In genomic region chr14:60378566-60379322, GRCm38 (mm10) we compare ENCODE assay signal across 10 mouse cellular contexts. TPM values are rescaled to one million over a fixed set of nuclear protein-coding genes. Genes with fewer than 3 reads are reported as not detected.
DNase-seq lines count a peak whose midpoint lies in the region; ATAC-seq and TF ChIP-seq lines count a peak whose summit lies in the region.
"Had no signal": no experiment of that assay in that cellular context is flagged by ENCODE, and none has a peak within 500 bp of the region (broad histone marks: within the 10 kb centered on the region; RNA-seq: fewer than 3 reads in every experiment).

No protein-coding gene starts in this region.

- H3K9me3 ChIP-seq in forebrain, embryonic 15.5 days: no peaks in the 10 kb centered on the region
- no peaks in the 10 kb centered on the region for H3K9me3 ChIP-seq in intestine, embryonic 16.5 days (ENCODE audit: control insufficient read depth, low read length)
- H3K9me3 ChIP-seq in limb, embryonic 13.5 days: no peaks in the 10 kb centered on the region
- no peaks in the 10 kb centered on the region for H3K9me3 ChIP-seq in midbrain, postnatal 0 days (ENCODE audit: low read length)

- DNase-seq in layer of hippocampus, adult 11-12 months (ENCODE audit: low spot score): peak; percentile 58
- no peak for DNase-seq in layer of hippocampus, adult 9-10 months (ENCODE audit: low spot score)
- peak; percentile 80 for DNase-seq in cerebellum, adult 11-12 months
- DNase-seq in midbrain, postnatal 0 days (ENCODE audit: low spot score): peak; percentile 58
- peak; percentile 26 for DNase-seq in yolk sac, embryonic 10.5 days (ENCODE audit: low spot score)

- H3K27ac ChIP-seq in forebrain, embryonic 15.5 days (replicated peaks): peak overlapping the region; percentile 98
- no peak overlapping the region for H3K27ac ChIP-seq in intestine, embryonic 16.5 days (ENCODE audit: low read length)
- H3K27ac ChIP-seq in limb, embryonic 13.5 days: no peak overlapping the region
- peak overlapping the region; percentile 96 for H3K27ac ChIP-seq in midbrain, postnatal 0 days (ENCODE audit: low read depth, low read length)
- H3K27ac ChIP-seq: macrophage had no signal

- peak overlapping the region; percentile 99 for H3K9ac ChIP-seq in forebrain, embryonic 15.5 days (replicated peaks)
- peak overlapping the region; percentile 62 for H3K9ac ChIP-seq in intestine, embryonic 16.5 days (ENCODE audit: low read depth, low read length)
- peak overlapping the region; percentile 74 for H3K9ac ChIP-seq in limb, embryonic 13.5 days
- H3K9ac ChIP-seq in midbrain, postnatal 0 days (replicated peaks; ENCODE audit: low read length, poor library complexity, severe bottlenecking): peak overlapping the region; percentile 87

- H3K4me3 ChIP-seq in forebrain, embryonic 15.5 days: peak overlapping the region; percentile 86
- peak overlapping the region; percentile 57 for H3K4me3 ChIP-seq in intestine, embryonic 16.5 days (ENCODE audit: low read length)
- peak overlapping the region; percentile 62 for H3K4me3 ChIP-seq in limb, embryonic 13.5 days
- H3K4me3 ChIP-seq in midbrain, postnatal 0 days (ENCODE audit: low read depth, low read length): peak overlapping the region; percentile 80

- H3K36me3 ChIP-seq in forebrain, embryonic 15.5 days: no peaks in the 10 kb centered on the region
- no peaks in the 10 kb centered on the region for H3K36me3 ChIP-seq in intestine, embryonic 16.5 days (ENCODE audit: control insufficient read depth, insufficient read depth, low read length)
- H3K36me3 ChIP-seq in limb, embryonic 13.5 days: no peaks in the 10 kb centered on the region
- H3K36me3 ChIP-seq in midbrain, postnatal 0 days (ENCODE audit: insufficient read depth, low read length): no peaks in the 10 kb centered on the region
- H3K36me3 ChIP-seq: G1E had no signal

- H3K4me1 ChIP-seq in forebrain, embryonic 15.5 days: peaks cover 51% of the 10 kb centered on the region
- 0 out of 2 replicates have a peak, but pooled peaks cover 2% of the 10 kb centered on the region for H3K4me1 ChIP-seq in intestine, embryonic 16.5 days (ENCODE audit: control insufficient read depth, insufficient read depth, low read length)
- H3K4me1 ChIP-seq in limb, embryonic 13.5 days: peaks cover 13% of the 10 kb centered on the region
- H3K4me1 ChIP-seq in midbrain, postnatal 0 days (ENCODE audit: insufficient read depth, low read length): peaks cover 19% of the 10 kb centered on the region

- ATAC-seq in forebrain, embryonic 15.5 days (replicated peaks): peak; percentile 65
- ATAC-seq in intestine, embryonic 16.5 days: peak; percentile 70
- ATAC-seq in limb, embryonic 13.5 days (ENCODE audit: low FRiP score, low read depth): peak; percentile 62; the same call in 1 of the 2 replicates
- peak; percentile 66 for ATAC-seq in midbrain, postnatal 0 days (ENCODE audit: low FRiP score)

- WGBS in forebrain, embryonic 15.5 days: under 1% methylated on average over 77 of the region's 77 CpGs
- WGBS in intestine, embryonic 16.5 days: under 1% methylated on average over 63 of the region's 77 CpGs
- under 1% methylated on average over 75 of the region's 77 CpGs for WGBS in limb, embryonic 13.5 days
- WGBS in midbrain, postnatal 0 days: under 1% methylated on average over 73 of the region's 77 CpGs

- H3K27me3 ChIP-seq in forebrain, embryonic 15.5 days: no peaks in the 10 kb centered on the region
- peaks cover 8% of the 10 kb centered on the region for H3K27me3 ChIP-seq in intestine, embryonic 16.5 days (replicated peaks; ENCODE audit: control insufficient read depth, insufficient read depth, low read length)
- H3K27me3 ChIP-seq in limb, embryonic 13.5 days: peaks cover 34% of the 10 kb centered on the region
- no peaks in the 10 kb centered on the region for H3K27me3 ChIP-seq in midbrain, postnatal 0 days (ENCODE audit: insufficient read depth, low read length)

- 0 out of 2 replicates have a peak, but pooled peaks have one; percentile 1 for TF ChIP-seq CTCF in midbrain, postnatal 0 days (IDR thresholded peaks at IDR 0.05)

- H3K4me2 ChIP-seq in forebrain, embryonic 15.5 days (replicated peaks): peak overlapping the region; percentile 92
- H3K4me2 ChIP-seq in intestine, embryonic 16.5 days (ENCODE audit: low read depth, low read length): peak overlapping the region; percentile 98
- H3K4me2 ChIP-seq in limb, embryonic 13.5 days (replicated peaks): peak overlapping the region; percentile 94
- H3K4me2 ChIP-seq in midbrain, postnatal 0 days (ENCODE audit: low read depth, low read length, poor library complexity, severe bottlenecking): peak overlapping the region; percentile 92

RNA-seq across cellular contexts. Expression of gene Amer2, which starts 5.7 kb away (rescaled TPM):
- 51.1 and 54.6 TPM in 2 replicates for polyA plus RNA-seq in forebrain, embryonic 15.5 days (2015; fragmentation: Nextera tagmentation; extraction: Ambion mirVana)
- polyA plus RNA-seq in intestine, embryonic 16.5 days (2015; fragmentation: Nextera tagmentation; extraction: Ambion mirVana): 0.56 and 0.64 TPM in 2 replicates
- polyA plus RNA-seq in limb, embryonic 13.5 days (2015; fragmentation: Nextera tagmentation; extraction: Ambion mirVana): 1.8 and 2.3 TPM in 2 replicates
- 28.3 TPM in 2 replicates for total RNA-seq in midbrain, postnatal 0 days (2014; rRNA removed)
- polyA plus RNA-seq in midbrain, postnatal 0 days (2015; fragmentation: Nextera tagmentation; extraction: Ambion mirVana): 13.7 and 18.3 TPM in 2 replicates
- polyA plus RNA-seq: G1E, macrophage had no signal

Comparison
In these comparisons a context has a peak if more than half of its experiments do, and no peak if none do; other contexts are left out.
1. H3K27ac ChIP-seq: peak in forebrain, embryonic 15.5 days (single experiment) and midbrain, postnatal 0 days (single experiment); none in intestine, embryonic 16.5 days (single experiment) and limb, embryonic 13.5 days (single experiment).
2. Peak in every context shown above with its lines, with median percentiles within 50 percentile points of each other: ATAC-seq, H3K4me2 ChIP-seq, H3K4me3 ChIP-seq and H3K9ac ChIP-seq.